Mouse (Mus musculus): ENCODE results near the gene Dtl. TPM values are rescaled to one million over a fixed set of nuclear protein-coding genes. Genes with fewer than 3 reads are reported as not detected.

The Dtl gene
- total RNA-seq, 1 experiment, result 43.6 TPM

- Histone ChIP-seq H3K9me3 (ENCODE audit: control insufficient read depth, insufficient read depth, low read depth, low read length) (no peaks in the 10 kb centered on the region), H3K4me1 (ENCODE audit: control insufficient read depth in 2 of 2, insufficient read depth in 2 of 2, low read length in 2 of 2, poor library complexity in 1 of 2) (no peaks in the 10 kb centered on the region), H3K4me3 (ENCODE audit: insufficient read depth in 1 of 2, low read depth in 1 of 2, low read length in 2 of 2, poor library complexity in 1 of 2, severe bottlenecking in 1 of 2) (no peak overlapping the region), H3K9ac (ENCODE audit: insufficient read depth, low read depth, low read length, poor library complexity, severe bottlenecking) (no peak overlapping the region), H3K27ac (ENCODE audit: insufficient read depth, low read depth, low read length, poor library complexity, severe bottlenecking) (no peak overlapping the region), H3K36me3 (ENCODE audit: control insufficient read depth, insufficient read depth, low read length, poor library complexity, severe bottlenecking) (no peaks in the 10 kb centered on the region)
- no peak for DNase-seq (ENCODE audit: low read depth, low spot score)
- in situ Hi-C loops (cut with MboI; ENCODE audit: low sequenced_read_pairs in 2 of 2, unreplicated experiment in 2 of 2), result no loop called here
- TF ChIP-seq HCFC1 (IDR thresholded peaks at IDR 0.05; ENCODE audit: borderline replicate concordance, insufficient read depth, low read length) (no peak), CHD2 (IDR thresholded peaks at IDR 0.05; ENCODE audit: low read depth, low read length) (no peak)
Observed at GRCm38 (mm10) chr1:191509865-191510264, 65.5 kb downstream of the Dtl start.

GRCm38 (mm10) chr1:191509131-191509530, 66.2 kb downstream of the Dtl start:
- Histone ChIP-seq H3K4me1 (ENCODE audit: control insufficient read depth in 2 of 2, insufficient read depth in 2 of 2, low read length in 2 of 2, poor library complexity in 1 of 2) (no peaks in the 10 kb centered on the region), H3K9me3 (ENCODE audit: control insufficient read depth, insufficient read depth, low read depth, low read length) (no peaks in the 10 kb centered on the region), H3K36me3 (ENCODE audit: control insufficient read depth, insufficient read depth, low read length, poor library complexity, severe bottlenecking) (no peaks in the 10 kb centered on the region), H3K4me3 (ENCODE audit: insufficient read depth in 1 of 2, low read depth in 1 of 2, low read length in 2 of 2, poor library complexity in 1 of 2, severe bottlenecking in 1 of 2) (no peak overlapping the region), H3K9ac (ENCODE audit: insufficient read depth, low read depth, low read length, poor library complexity, severe bottlenecking) (no peak overlapping the region), H3K27ac (ENCODE audit: insufficient read depth, low read depth, low read length, poor library complexity, severe bottlenecking) (no peak overlapping the region)
- TF ChIP-seq CHD2 (IDR thresholded peaks at IDR 0.05; ENCODE audit: low read depth, low read length) (no peak), HCFC1 (IDR thresholded peaks at IDR 0.05; ENCODE audit: borderline replicate concordance, insufficient read depth, low read length) (no peak), ZC3H11A (IDR thresholded peaks at IDR 0.05; ENCODE audit: borderline replicate concordance, low read depth, low read length) (no peak), ZNF384 (IDR thresholded peaks at IDR 0.05; ENCODE audit: low read depth, low read length) (no peak), MAFK (IDR thresholded peaks at IDR 0.05; ENCODE audit: insufficient read depth, low read depth, low read length) (no peak)
- DNase-seq (ENCODE audit: low read depth, low spot score), result no peak
- in situ Hi-C loops (cut with MboI; ENCODE audit: low sequenced_read_pairs in 2 of 2, unreplicated experiment in 2 of 2), result no loop called here

GRCm38 (mm10) chr1:191506791-191507190, 68.6 kb downstream of the Dtl start:
- TF ChIP-seq MAFK (IDR thresholded peaks at IDR 0.05; ENCODE audit: insufficient read depth, low read depth, low read length) (no peak), ZNF384 (IDR thresholded peaks at IDR 0.05; ENCODE audit: low read depth, low read length) (no peak), ZC3H11A (IDR thresholded peaks at IDR 0.05; ENCODE audit: borderline replicate concordance, low read depth, low read length) (no peak), HCFC1 (IDR thresholded peaks at IDR 0.05; ENCODE audit: borderline replicate concordance, insufficient read depth, low read length) (no peak)
- DNase-seq (ENCODE audit: low read depth, low spot score), result no peak
- in situ Hi-C loops (cut with MboI; ENCODE audit: low sequenced_read_pairs in 2 of 2, unreplicated experiment in 2 of 2), result no loop called here
- H3K27ac ChIP-seq (ENCODE audit: insufficient read depth, low read depth, low read length, poor library complexity, severe bottlenecking), result no peak overlapping the region
- no peaks in the 10 kb centered on the region for H3K36me3 ChIP-seq (ENCODE audit: control insufficient read depth, insufficient read depth, low read length, poor library complexity, severe bottlenecking)
- no peak overlapping the region for H3K9ac ChIP-seq (ENCODE audit: insufficient read depth, low read depth, low read length, poor library complexity, severe bottlenecking)
- H3K4me3 ChIP-seq (ENCODE audit: insufficient read depth in 1 of 2, low read depth in 1 of 2, low read length in 2 of 2, poor library complexity in 1 of 2, severe bottlenecking in 1 of 2), result no peak overlapping the region
- H3K4me1 ChIP-seq (ENCODE audit: control insufficient read depth in 2 of 2, insufficient read depth in 2 of 2, low read length in 2 of 2, poor library complexity in 1 of 2), result no peaks in the 10 kb centered on the region
- H3K9me3 ChIP-seq (ENCODE audit: control insufficient read depth, insufficient read depth, low read depth, low read length), result no peaks in the 10 kb centered on the region

- Histone ChIP-seq H3K4me3 (ENCODE audit: insufficient read depth in 1 of 2, low read depth in 1 of 2, low read length in 2 of 2, poor library complexity in 1 of 2, severe bottlenecking in 1 of 2) (no peak overlapping the region), H3K27ac (ENCODE audit: insufficient read depth, low read depth, low read length, poor library complexity, severe bottlenecking) (no peak overlapping the region), H3K9ac (ENCODE audit: insufficient read depth, low read depth, low read length, poor library complexity, severe bottlenecking) (no peak overlapping the region), H3K4me1 (ENCODE audit: control insufficient read depth in 2 of 2, insufficient read depth in 2 of 2, low read length in 2 of 2, poor library complexity in 1 of 2) (no peaks in the 10 kb centered on the region), H3K9me3 (ENCODE audit: control insufficient read depth, insufficient read depth, low read depth, low read length) (0 out of 2 replicates have a peak, but pooled peaks cover 3% of the 10 kb centered on the region), H3K36me3 (ENCODE audit: control insufficient read depth, insufficient read depth, low read length, poor library complexity, severe bottlenecking) (no peaks in the 10 kb centered on the region)
- no peak for DNase-seq (ENCODE audit: low read depth, low spot score)
- TF ChIP-seq ZC3H11A (IDR thresholded peaks at IDR 0.05; ENCODE audit: borderline replicate concordance, low read depth, low read length) (no peak), HCFC1 (IDR thresholded peaks at IDR 0.05; ENCODE audit: borderline replicate concordance, insufficient read depth, low read length) (no peak), CHD2 (IDR thresholded peaks at IDR 0.05; ENCODE audit: low read depth, low read length) (no peak), ZNF384 (IDR thresholded peaks at IDR 0.05; ENCODE audit: low read depth, low read length) (no peak), MAFK (IDR thresholded peaks at IDR 0.05; ENCODE audit: insufficient read depth, low read depth, low read length) (no peak)
- in situ Hi-C loops (cut with MboI; ENCODE audit: low sequenced_read_pairs in 2 of 2, unreplicated experiment in 2 of 2), result no loop called here
Observed at GRCm38 (mm10) chr1:191499666-191500065, 75.7 kb downstream of the Dtl start.

GRCm38 (mm10) chr1:191498271-191498955, 76.9 kb downstream of the Dtl start:
- no peak for DNase-seq (ENCODE audit: low read depth, low spot score)

More at GRCm38 (mm10) chr1:191498271-191498955, 76.9 kb downstream of the Dtl start:
- H3K4me3 ChIP-seq (ENCODE audit: insufficient read depth in 1 of 2, low read depth in 1 of 2, low read length in 2 of 2, poor library complexity in 1 of 2, severe bottlenecking in 1 of 2), result no peak overlapping the region
- no peak overlapping the region for H3K27ac ChIP-seq (ENCODE audit: insufficient read depth, low read depth, low read length, poor library complexity, severe bottlenecking)
- H3K36me3 ChIP-seq (ENCODE audit: control insufficient read depth, insufficient read depth, low read length, poor library complexity, severe bottlenecking), result no peaks in the 10 kb centered on the region
- no peak overlapping the region for H3K9ac ChIP-seq (ENCODE audit: insufficient read depth, low read depth, low read length, poor library complexity, severe bottlenecking)
- no peaks in the 10 kb centered on the region for H3K4me1 ChIP-seq (ENCODE audit: control insufficient read depth in 2 of 2, insufficient read depth in 2 of 2, low read length in 2 of 2, poor library complexity in 1 of 2)
- H3K9me3 ChIP-seq (ENCODE audit: control insufficient read depth, insufficient read depth, low read depth, low read length), result 0 out of 2 replicates have a peak, but pooled peaks cover 3% of the 10 kb centered on the region
- TF ChIP-seq HCFC1 (IDR thresholded peaks at IDR 0.05; ENCODE audit: borderline replicate concordance, insufficient read depth, low read length) (no peak), MAFK (IDR thresholded peaks at IDR 0.05; ENCODE audit: insufficient read depth, low read depth, low read length) (no peak), ZNF384 (IDR thresholded peaks at IDR 0.05; ENCODE audit: low read depth, low read length) (no peak), CHD2 (IDR thresholded peaks at IDR 0.05; ENCODE audit: low read depth, low read length) (no peak)
- in situ Hi-C loops (cut with MboI; ENCODE audit: low sequenced_read_pairs in 2 of 2, unreplicated experiment in 2 of 2), result no loop called here
